Mouse (Mus musculus) neural tube, embryonic 10.5 days (tissue): ENCODE results near the gene Dnajb14.
A peak's percentile ranks its signal among the peaks of the same experiment; 100 is the strongest.
"Not testable (repeated sequence)": the region's sequence is repeated elsewhere in the genome, so short reads cannot be mapped to it uniquely, and the experiment has no call there.

Experiments used
- DNase-seq: peaks from one replicate; pipeline ENCODE4 v3.0.0-alpha.2; 2017; ENCODE audit warnings: low spot score; ENCODE audit errors: extremely low spot score

The Dnajb14 gene

GRCm38 (mm10) chr3:137867437-137868093 lies at the start of gene Dnajb14:
Dnajb14 (plus strand) TSS chr3:137867675.
- DNase-seq, result peak; percentile 82

- DNase-seq, result no peak
These were observed 48.8 kb upstream of the Dnajb14 start for GRCm38 (mm10) chr3:137818713-137819112.

GRCm38 (mm10) chr3:137820688-137821467 lies 46.6 kb upstream of the Dnajb14 start:
- no peak for DNase-seq

GRCm38 (mm10) chr3:137823317-137823716 lies 44.2 kb upstream of the Dnajb14 start:
- no peak for DNase-seq

GRCm38 (mm10) chr3:137827678-137828077 lies 39.8 kb upstream of the Dnajb14 start:
- peak; percentile 32 for DNase-seq

GRCm38 (mm10) chr3:137831156-137831555 lies 36.3 kb upstream of the Dnajb14 start:
- no peak for DNase-seq

- no peak for DNase-seq
These were observed 34.3 kb upstream of the Dnajb14 start for GRCm38 (mm10) chr3:137833128-137833527.

- DNase-seq, result no peak
These were observed 33.8 kb upstream of the Dnajb14 start for GRCm38 (mm10) chr3:137833698-137834097.

GRCm38 (mm10) chr3:137836543-137836942 lies 30.9 kb upstream of the Dnajb14 start:
- DNase-seq, result no peak

- DNase-seq, result no peak
These were observed 29.3 kb upstream of the Dnajb14 start for GRCm38 (mm10) chr3:137838160-137838559.

- no peak for DNase-seq
These were observed 24.5 kb upstream of the Dnajb14 start for GRCm38 (mm10) chr3:137842944-137843343.

- DNase-seq, result no peak
These were observed 23.2 kb upstream of the Dnajb14 start for GRCm38 (mm10) chr3:137844263-137844662.

GRCm38 (mm10) chr3:137846552-137846951 lies 20.9 kb upstream of the Dnajb14 start:
- no peak for DNase-seq

GRCm38 (mm10) chr3:137848354-137848753 lies 19.1 kb upstream of the Dnajb14 start:
- no peak for DNase-seq

- DNase-seq, result peak; percentile 6
These were observed 17.8 kb upstream of the Dnajb14 start for GRCm38 (mm10) chr3:137849697-137850096.

GRCm38 (mm10) chr3:137851196-137851595 lies 16.3 kb upstream of the Dnajb14 start:
- no peak for DNase-seq

GRCm38 (mm10) chr3:137853011-137853410 lies 14.5 kb upstream of the Dnajb14 start:
- not testable (repeated sequence) for DNase-seq

GRCm38 (mm10) chr3:137855328-137855727 lies 12.1 kb upstream of the Dnajb14 start:
- no peak for DNase-seq

GRCm38 (mm10) chr3:137856061-137856460 lies 11.4 kb upstream of the Dnajb14 start:
- no peak for DNase-seq

GRCm38 (mm10) chr3:137860394-137861170 lies 6.9 kb upstream of the Dnajb14 start:
- no peak for DNase-seq

- no peak for DNase-seq
These were observed 6.0 kb upstream of the Dnajb14 start for GRCm38 (mm10) chr3:137861436-137861835.

GRCm38 (mm10) chr3:137862600-137862999 lies 4.9 kb upstream of the Dnajb14 start:
- DNase-seq, result no peak
